8 mouse cellular contexts compared by ENCODE assay signal in the genomic region with DNA sequence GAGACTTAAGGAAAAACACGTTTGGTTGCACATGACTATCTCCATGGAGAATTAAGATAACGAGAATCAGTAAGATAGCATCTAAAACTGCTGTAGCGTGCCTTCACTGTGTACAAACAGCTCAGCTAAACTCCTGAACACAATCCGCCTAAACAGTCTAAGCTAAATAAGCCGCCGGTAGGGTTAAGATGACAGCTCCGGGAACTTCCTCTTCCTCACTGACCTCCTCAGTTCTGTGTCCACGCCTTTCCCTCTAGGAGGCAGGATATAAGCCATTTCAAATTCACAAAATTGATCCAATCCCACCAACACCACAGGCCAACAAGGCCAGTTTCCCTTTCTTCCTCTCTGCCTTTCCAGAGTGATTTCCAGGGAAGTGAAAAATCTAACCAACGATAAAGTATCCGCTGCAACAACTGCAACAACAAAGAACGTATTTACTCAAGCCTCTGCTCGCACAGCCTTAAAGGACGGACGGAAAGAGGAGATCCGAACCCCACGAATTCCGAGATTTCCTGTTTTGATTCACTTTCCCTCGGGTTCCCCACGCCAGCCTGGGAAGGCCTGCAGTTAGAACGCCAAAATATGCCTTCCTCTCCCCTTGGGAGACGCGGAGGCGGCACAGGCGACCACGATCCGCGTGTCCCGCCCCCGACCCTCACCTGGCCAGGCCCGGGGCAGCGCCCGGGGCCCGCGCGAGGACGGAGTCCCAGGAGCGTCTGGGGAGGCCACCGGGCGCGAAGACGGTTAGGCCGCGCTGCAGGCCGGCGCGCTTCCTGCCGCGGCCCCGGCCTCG. TPM values are rescaled to one million over a fixed set of nuclear protein-coding genes. Genes with fewer than 3 reads are reported as not detected.
DNase-seq lines count a peak whose midpoint lies in the region; ATAC-seq lines count a peak whose summit lies in the region.

No protein-coding gene starts in this region.

- H3K4me3 ChIP-seq in intestine, embryonic 16.5 days (ENCODE audit: low read length) = peak overlapping the region; percentile 98
- peak overlapping the region; percentile 76 for H3K4me3 ChIP-seq in limb, embryonic 15.5 days
- peak overlapping the region; percentile 99 for H3K4me3 ChIP-seq in midbrain, embryonic 16.5 days (ENCODE audit: low read depth, low read length)
- peak overlapping the region; percentile 78 for H3K4me3 ChIP-seq in stomach, embryonic 15.5 days (replicated peaks)

- H3K9ac ChIP-seq in intestine, embryonic 16.5 days (ENCODE audit: low read depth, low read length) = peak overlapping the region; percentile 99
- H3K9ac ChIP-seq in limb, embryonic 15.5 days = peak overlapping the region; percentile 95
- H3K9ac ChIP-seq in midbrain, embryonic 16.5 days (ENCODE audit: low read depth, low read length) = peak overlapping the region; percentile 92
- H3K9ac ChIP-seq in stomach, embryonic 15.5 days = peak overlapping the region; percentile 99

- H3K4me2 ChIP-seq in intestine, embryonic 16.5 days (ENCODE audit: low read depth, low read length) = peak overlapping the region; percentile 80
- peak overlapping the region; percentile 62 for H3K4me2 ChIP-seq in limb, embryonic 15.5 days
- H3K4me2 ChIP-seq in midbrain, embryonic 16.5 days (ENCODE audit: low read length) = peak overlapping the region; percentile 51
- peak overlapping the region; percentile 69 for H3K4me2 ChIP-seq in stomach, embryonic 15.5 days

- peak; percentile 8 for DNase-seq in gastrocnemius, postnatal 10 days
- DNase-seq in gastrocnemius, postnatal 14 days = no peak
- DNase-seq in cerebellum, adult 18-20 months = peak; percentile 23 to 52

- H3K9me3 ChIP-seq in intestine, embryonic 16.5 days (ENCODE audit: control insufficient read depth, low read length) = no peaks in the 10 kb centered on the region
- no peaks in the 10 kb centered on the region for H3K9me3 ChIP-seq in limb, embryonic 15.5 days
- no peaks in the 10 kb centered on the region for H3K9me3 ChIP-seq in midbrain, embryonic 16.5 days (replicated peaks; ENCODE audit: control insufficient read depth, low read length, poor library complexity, severe bottlenecking)
- no peaks in the 10 kb centered on the region for H3K9me3 ChIP-seq in stomach, embryonic 15.5 days

- no peaks in the 10 kb centered on the region for H3K27me3 ChIP-seq in intestine, embryonic 16.5 days (replicated peaks; ENCODE audit: control insufficient read depth, insufficient read depth, low read length)
- H3K27me3 ChIP-seq in limb, embryonic 15.5 days = no peaks in the 10 kb centered on the region
- H3K27me3 ChIP-seq in midbrain, embryonic 16.5 days (ENCODE audit: control insufficient read depth, insufficient read depth, low read depth, low read length) = no peaks in the 10 kb centered on the region
- no peaks in the 10 kb centered on the region for H3K27me3 ChIP-seq in stomach, embryonic 15.5 days (replicated peaks)

- intact Hi-C loops in gastrocnemius, postnatal 14 days (cut with DNase I; ENCODE audit: low total_unique reads) = loop anchor here (5.0 kb wide), 1 partner anchor 47 kb away; the partner anchor contains the start of gene Mrpl1

- H3K27ac ChIP-seq in intestine, embryonic 16.5 days (ENCODE audit: low read length) = peak overlapping the region; percentile 99
- H3K27ac ChIP-seq in limb, embryonic 15.5 days = peak overlapping the region; percentile 99
- H3K27ac ChIP-seq in midbrain, embryonic 16.5 days (ENCODE audit: low read length) = peak overlapping the region; percentile 98
- H3K27ac ChIP-seq in stomach, embryonic 15.5 days = peak overlapping the region; percentile 99

- H3K4me1 ChIP-seq in intestine, embryonic 16.5 days (ENCODE audit: control insufficient read depth, insufficient read depth, low read length) = peaks cover 12% of the 10 kb centered on the region
- H3K4me1 ChIP-seq in limb, embryonic 15.5 days = peaks cover 9% of the 10 kb centered on the region; the same call in 1 of the 2 replicates
- H3K4me1 ChIP-seq in midbrain, embryonic 16.5 days (ENCODE audit: control insufficient read depth, insufficient read depth, low read length) = peaks cover 10% of the 10 kb centered on the region
- H3K4me1 ChIP-seq in stomach, embryonic 15.5 days = peaks cover 6% of the 10 kb centered on the region; the same call in 1 of the 2 replicates

- under 1% methylated on average over 50 of the region's 50 CpGs for WGBS in intestine, embryonic 16.5 days
- WGBS in limb, embryonic 15.5 days = under 1% methylated on average over 50 of the region's 50 CpGs
- under 1% methylated on average over 35 of the region's 50 CpGs for WGBS in midbrain, embryonic 16.5 days
- under 1% methylated on average over 50 of the region's 50 CpGs for WGBS in stomach, embryonic 15.5 days

- peak; percentile 27; the same call in 1 of the 2 replicates for ATAC-seq in frontal cortex, adult (ENCODE audit: low TSS enrichment)
- peak; percentile 22 for ATAC-seq in intestine, embryonic 16.5 days
- no peak for ATAC-seq in limb, embryonic 15.5 days (ENCODE audit: insufficient number of reproducible peaks, low FRiP score, low TSS enrichment, low read depth)
- 0 out of 2 replicates have a peak, but pooled peaks have one; percentile 1 for ATAC-seq in midbrain, embryonic 16.5 days
- no peak for ATAC-seq in stomach, embryonic 15.5 days (ENCODE audit: insufficient read depth, low FRiP score, low read depth)

- no peaks in the 10 kb centered on the region for H3K36me3 ChIP-seq in intestine, embryonic 16.5 days (ENCODE audit: control insufficient read depth, insufficient read depth, low read length)
- no peaks in the 10 kb centered on the region for H3K36me3 ChIP-seq in limb, embryonic 15.5 days
- no peaks in the 10 kb centered on the region for H3K36me3 ChIP-seq in midbrain, embryonic 16.5 days (ENCODE audit: control insufficient read depth, insufficient read depth, low read length)
- no peaks in the 10 kb centered on the region for H3K36me3 ChIP-seq in stomach, embryonic 15.5 days

RNA-seq across cellular contexts. Expression of gene Cnot6l, which starts 3.3 kb away (rescaled TPM):
- total RNA-seq in gastrocnemius, postnatal 10 days (2021) = 10 to 100 TPM; 54.2 to 58.0 TPM
- total RNA-seq in gastrocnemius, postnatal 14 days (2021) = 10 to 100 TPM; 37.8 to 46.4 TPM
- polyA plus RNA-seq in intestine, embryonic 16.5 days (2015; fragmentation: Nextera tagmentation; extraction: Ambion mirVana) = 13.0 and 13.3 TPM in 2 replicates
- polyA plus RNA-seq in limb, embryonic 15.5 days (2015; fragmentation: Nextera tagmentation; extraction: Ambion mirVana) = 20.6 and 24.3 TPM in 2 replicates
- 12.1 and 15.3 TPM in 2 replicates for polyA plus RNA-seq in midbrain, embryonic 16.5 days (2015; fragmentation: Nextera tagmentation; extraction: Ambion mirVana)
- polyA plus RNA-seq in stomach, embryonic 15.5 days (2015; fragmentation: Nextera tagmentation; extraction: Ambion mirVana) = 25.7 and 28.3 TPM in 2 replicates

RNA-seq across cellular contexts. Expression of gene Mrpl1, which starts 48.6 kb away (rescaled TPM):
- total RNA-seq in gastrocnemius, postnatal 10 days (2021) = 10 to 100 TPM; 21.0 to 21.9 TPM
- total RNA-seq in gastrocnemius, postnatal 14 days (2021) = 10 to 100 TPM; 21.1 to 22.2 TPM
- 25.6 and 26.3 TPM in 2 replicates for polyA plus RNA-seq in intestine, embryonic 16.5 days (2015; fragmentation: Nextera tagmentation; extraction: Ambion mirVana)
- polyA plus RNA-seq in limb, embryonic 15.5 days (2015; fragmentation: Nextera tagmentation; extraction: Ambion mirVana) = 18.9 and 19.0 TPM in 2 replicates
- polyA plus RNA-seq in midbrain, embryonic 16.5 days (2015; fragmentation: Nextera tagmentation; extraction: Ambion mirVana) = 15.2 and 16.5 TPM in 2 replicates
- 21.4 and 24.1 TPM in 2 replicates for polyA plus RNA-seq in stomach, embryonic 15.5 days (2015; fragmentation: Nextera tagmentation; extraction: Ambion mirVana)

Comparison
In these comparisons a context has a peak if more than half of its experiments do, and no peak if none do; other contexts are left out.
1. ATAC-seq: peak in frontal cortex, adult (single experiment), intestine, embryonic 16.5 days (single experiment) and midbrain, embryonic 16.5 days (single experiment); none in limb, embryonic 15.5 days (single experiment) and stomach, embryonic 15.5 days (single experiment).
2. Peak in every context shown above with its lines, with median percentiles within 50 percentile points of each other: H3K27ac ChIP-seq, H3K4me2 ChIP-seq, H3K4me3 ChIP-seq and H3K9ac ChIP-seq.